Mouse (Mus musculus) hindbrain, embryonic 14.5 days (tissue): ENCODE results near the gene Hist2h2ab. TPM values are rescaled to one million over a fixed set of nuclear protein-coding genes. Genes with fewer than 3 reads are reported as not detected.
A peak's percentile ranks its signal among the peaks of the same experiment; 100 is the strongest.
"Not testable (repeated sequence)": the region's sequence is repeated elsewhere in the genome, so short reads cannot be mapped to it uniquely, and the experiment has no call there.

Source experiments
- ATAC-seq: fragments of 200-750 bp; cut with Nextera tagmentation; 2 replicates; pipeline ENCODE4 v1.8.0; 2017; ENCODE audit warnings: moderate number of reproducible peaks, mild to moderate bottlenecking, moderate TSS enrichment, moderate library complexity; ENCODE audit not compliant: low FRiP score
- DNase-seq: peaks from one replicate; pipeline ENCODE4 v3.0.0-alpha.2; 2015; ENCODE audit warnings: low spot score
- H3K27ac ChIP-seq: fragments of 300-500 bp; sonication (generic); 2 replicates; pipeline ENCODE4 v1.5.1; 2014; ENCODE audit warnings: mild to moderate bottlenecking, moderate library complexity
- H3K27me3 ChIP-seq: fragments of 300-500 bp; sonication (generic); 2 replicates; pipeline ENCODE4 v1.6.1; 2014; ENCODE audit warnings: mild to moderate bottlenecking, low read length, mixed read lengths; ENCODE audit not compliant: control insufficient read depth, insufficient read depth
- H3K36me3 ChIP-seq: fragments of 300-500 bp; sonication (generic); replicated peaks from 2 replicates; pipeline ENCODE4 v1.6.1; 2014; ENCODE audit not compliant: control insufficient read depth, insufficient read depth
- H3K4me1 ChIP-seq: fragments of 300-500 bp; sonication (generic); replicated peaks from 2 replicates; pipeline ENCODE4 v1.6.1; 2014; ENCODE audit warnings: antibody characterized with exemption, low read length, mixed read lengths; ENCODE audit not compliant: control insufficient read depth, insufficient read depth
- H3K4me2 ChIP-seq: fragments of 300-500 bp; sonication (generic); replicated peaks from 2 replicates; pipeline ENCODE4 v1.6.1; 2014; ENCODE audit warnings: mild to moderate bottlenecking, moderate library complexity
- H3K4me3 ChIP-seq: fragments of 300-500 bp; sonication (generic); replicated peaks from 2 replicates; pipeline ENCODE4 v1.5.1; 2014; ENCODE audit warnings: mild to moderate bottlenecking, low read length
- H3K9ac ChIP-seq: fragments of 300-500 bp; sonication (generic); 2 replicates; pipeline ENCODE4 v1.6.1; 2014
- H3K9me3 ChIP-seq: fragments of 300-500 bp; sonication (generic); 2 replicates; pipeline ENCODE4 v1.6.1; 2016; ENCODE audit warnings: low read length; ENCODE audit not compliant: control insufficient read depth
- WGBS: fragments of 180-500 bp; shearing (Covaris S2); extraction: QIAGEN DNeasy Blood & Tissue Kit; methylation state at CpG from one replicate; pipeline ENCODE4 v1.1.7; 2014; 5-methylcytosine and 5-hydroxymethylcytosine counted together
- microRNA-seq: library from miRNA; unstranded; fragments of <30 nt; microRNA quantifications from one replicate; pipeline ENCODE4, GENCODE M21; 2016
- polyA plus RNA-seq: library from polyadenylated mRNA; unstranded; fragments of >200 nt; fragmentation: Nextera tagmentation; extraction: Ambion mirVana; gene quantifications from 2 replicates; pipeline ENCODE4 v1.2.1, GENCODE M21; 2014

The Hist2h2ab gene
- polyA plus RNA-seq, 1 experiment from 2014 or later = not detected

DNA sequence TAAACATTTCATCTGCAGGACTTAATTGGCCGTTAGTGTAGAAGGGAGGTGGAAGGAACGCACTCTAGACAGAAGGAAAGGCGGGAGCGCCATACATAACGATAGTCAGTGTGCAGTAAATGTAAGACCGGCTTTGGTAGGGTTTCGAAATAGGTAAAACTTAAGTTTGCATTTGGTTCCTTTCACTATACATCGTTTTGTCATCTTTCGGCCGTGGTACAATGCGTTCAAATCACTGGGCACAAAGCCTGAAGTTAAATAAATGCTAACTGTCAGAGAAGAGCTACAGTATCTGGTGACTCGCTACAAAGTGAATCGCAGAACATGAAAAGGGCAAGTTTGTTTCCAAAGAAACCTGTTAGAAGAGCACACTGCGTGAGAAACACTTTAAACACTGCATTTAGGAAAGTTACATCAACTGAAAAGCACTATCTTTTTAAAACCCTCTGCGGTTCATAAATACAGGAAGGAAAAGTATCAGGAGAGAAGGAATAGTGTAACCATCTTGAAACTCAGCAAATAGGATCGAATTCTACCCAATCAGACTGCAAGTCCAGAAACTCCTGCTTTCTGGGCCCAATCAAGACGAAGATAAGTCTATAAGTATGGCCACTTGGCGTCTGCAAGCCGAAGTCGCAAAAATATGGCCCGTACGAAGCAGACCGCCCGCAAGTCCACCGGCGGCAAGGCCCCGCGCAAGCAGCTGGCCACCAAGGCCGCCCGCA lies 48.5 kb downstream of the Hist2h2ab start, which contains the start of gene Hist2h3b:
Gene Hist2h3b, plus strand, starts transcription at position 604 of the 725 bp plus-strand sequence.
- Histone ChIP-seq H3K9ac (peak within 1 kb of the TSS; percentile 61), H3K4me1 (peaks cover 12% of the 10 kb centered on the region), H3K27ac (peak within 1 kb of the TSS; percentile 93), H3K9me3 (no peaks in the 10 kb centered on the region), H3K36me3 (no peaks in the 10 kb centered on the region), H3K4me3 (peak within 1 kb of the TSS; percentile 46), H3K4me2 (peak within 1 kb of the TSS; percentile 83), H3K27me3 (no peaks in the 10 kb centered on the region)
- ATAC-seq = peak; percentile 64
- 24% methylated on average over 28 of the region's 30 CpGs for WGBS
- peak; percentile 88 for DNase-seq

- peak overlapping the region; percentile 93 for H3K27ac ChIP-seq
- not testable (repeated sequence) for H3K4me1 ChIP-seq, DNase-seq, H3K9me3 ChIP-seq, H3K36me3 ChIP-seq, H3K27me3 ChIP-seq
- peak overlapping the region; percentile 61 for H3K9ac ChIP-seq
- ATAC-seq = peak; percentile 26
- H3K4me2 ChIP-seq = peak overlapping the region; percentile 83
- peak overlapping the region; percentile 46 for H3K4me3 ChIP-seq
- 0% methylated on average over 9 of the region's 44 CpGs for WGBS
Measured at GRCm38 (mm10) chr3:96268776-96269378, 49.2 kb downstream of the Hist2h2ab start.

Small RNA genes lying within 50 kb of the gene (microRNA-seq; reads per million reads assigned to microRNA genes)
- gene Gm44492 (not detected), gene Gm47311 (not detected), gene Gm47313 (not detected)

Other genes starting within 250 kb of the Hist2h2ab start
- 47.1 and 49.0 TPM in 2 replicates for gene Plekho1, start 223.9 kb upstream of the Hist2h2ab start, polyA plus RNA-seq
- 44.8 and 46.8 TPM in 2 replicates for gene Vps45, start 161.4 kb upstream of the Hist2h2ab start, polyA plus RNA-seq
- 7.1 and 7.9 TPM in 2 replicates for gene Otud7b, start 115.3 kb upstream of the Hist2h2ab start, polyA plus RNA-seq
- 10.1 and 11.6 TPM in 2 replicates for gene Mtmr11, start 57.9 kb upstream of the Hist2h2ab start, polyA plus RNA-seq
- 135 and 151 TPM in 2 replicates for gene Sf3b4, start 47.5 kb upstream of the Hist2h2ab start, polyA plus RNA-seq
- 95.7 and 111 TPM in 2 replicates for gene Sv2a, start 38.7 kb upstream of the Hist2h2ab start, polyA plus RNA-seq
- 57.0 and 72.4 TPM in 2 replicates for gene Bola1, start 156 bp upstream of the Hist2h2ab start, polyA plus RNA-seq
- 1.9 and 2.3 TPM in 2 replicates for gene Hist2h2ac, start 1.0 kb downstream of the Hist2h2ab start, polyA plus RNA-seq
- 4.7 and 5.0 TPM in 2 replicates for gene Hist2h2be, start 1.3 kb downstream of the Hist2h2ab start, polyA plus RNA-seq
- 1.2 and 1.7 TPM in 2 replicates for gene Hist2h3c2, start 19.3 kb downstream of the Hist2h2ab start, polyA plus RNA-seq
- gene Hist2h2aa2, start 20.4 kb downstream of the Hist2h2ab start, polyA plus RNA-seq = 32.2 and 46.8 TPM in 2 replicates
- 12.0 and 16.6 TPM in 2 replicates for gene Hist2h2aa1, start 25.6 kb downstream of the Hist2h2ab start, polyA plus RNA-seq
- 0.18 and 1.6 TPM in 2 replicates for gene Hist2h3c1, start 26.8 kb downstream of the Hist2h2ab start, polyA plus RNA-seq
- 2.9 and 6.0 TPM in 2 replicates for gene Hist2h4, start 43.4 kb downstream of the Hist2h2ab start, polyA plus RNA-seq
- 11.2 and 12.3 TPM in 2 replicates for gene Hist2h3b, start 48.8 kb downstream of the Hist2h2ab start, polyA plus RNA-seq
- gene Hist2h2bb, start 49.9 kb downstream of the Hist2h2ab start, polyA plus RNA-seq = 4.1 and 4.7 TPM in 2 replicates
- 1.8 and 3.1 TPM in 2 replicates for gene Fcgr1, start 74.1 kb downstream of the Hist2h2ab start, polyA plus RNA-seq
- not detected in 2 replicates for gene BC107364, start 232.4 kb downstream of the Hist2h2ab start, polyA plus RNA-seq